Mouse (Mus musculus) liver, postnatal 0 days (tissue): Measurements from ENCODE around the gene Ccdc80.

Experiments
- CTCF ChIP-seq: sonication (generic); IDR thresholded peaks from 2 replicates; pipeline ENCODE4 v1.5.1; 2016; ENCODE audit warnings: antibody characterized with exemption, low read depth
- EP300 ChIP-seq: IDR thresholded peaks from 2 replicates; pipeline ENCODE4 v1.6.1; 2016; ENCODE audit warnings: antibody characterized with exemption, low read depth, mild to moderate bottlenecking

- TF ChIP-seq EP300 (no peak), CTCF (no peak)
These were observed 25.6 kb downstream of the Ccdc80 start for GRCm38 (mm10) chr16:45118760-45119159.
